Mouse (Mus musculus) embryonic facial prominence, embryonic 11.5 days (tissue): Measurements from ENCODE around the gene Lrmda. TPM values are rescaled to one million over a fixed set of nuclear protein-coding genes. Genes with fewer than 3 reads are reported as not detected.

Experiments
- ATAC-seq: fragments of 200-750 bp; cut with Nextera tagmentation; replicated peaks from 2 replicates; pipeline ENCODE4 v1.8.0; 2017; ENCODE audit warnings: low read depth; ENCODE audit not compliant: insufficient number of reproducible peaks, low FRiP score, low TSS enrichment
- DNase-seq: peaks from one replicate; pipeline ENCODE4 v3.0.0-alpha.2; 2015; ENCODE audit warnings: low spot score
- H3K27ac ChIP-seq: fragments of 300-500 bp; sonication (generic); replicated peaks from 2 replicates; pipeline ENCODE4 v1.5.1; 2014; ENCODE audit warnings: mild to moderate bottlenecking, low read depth, low read length, control low read depth
- H3K27me3 ChIP-seq: fragments of 300-500 bp; sonication (generic); 2 replicates; pipeline ENCODE4 v1.6.1; 2014; ENCODE audit warnings: mild to moderate bottlenecking, low read length, moderate library complexity, mixed read lengths; ENCODE audit not compliant: control insufficient read depth, insufficient read depth
- H3K36me3 ChIP-seq: fragments of 300-500 bp; sonication (generic); replicated peaks from 2 replicates; pipeline ENCODE4 v1.6.1; 2014; ENCODE audit warnings: low read depth, mild to moderate bottlenecking, low read length, moderate library complexity, mixed read lengths; ENCODE audit not compliant: control insufficient read depth, insufficient read depth
- H3K4me1 ChIP-seq: fragments of 300-500 bp; sonication (generic); 2 replicates; pipeline ENCODE4 v1.6.1; 2014; ENCODE audit warnings: low read length, mixed read lengths; ENCODE audit not compliant: control insufficient read depth, insufficient read depth
- H3K4me2 ChIP-seq: fragments of 300-500 bp; sonication (generic); 2 replicates; pipeline ENCODE4 v1.6.1; 2014; ENCODE audit warnings: low read depth, mild to moderate bottlenecking, control low read depth, low read length, moderate library complexity
- H3K4me3 ChIP-seq: fragments of 300-500 bp; sonication (generic); 2 replicates; pipeline ENCODE4 v1.5.1; 2014; ENCODE audit warnings: low read depth, low read length, control low read depth
- H3K9ac ChIP-seq: fragments of 300-500 bp; sonication (generic); replicated peaks from 2 replicates; pipeline ENCODE4 v1.6.1; 2014; ENCODE audit warnings: mild to moderate bottlenecking, control low read depth, low read length
- H3K9me3 ChIP-seq: fragments of 300-500 bp; sonication (generic); replicated peaks from 2 replicates; pipeline ENCODE4 v1.6.1; 2016; ENCODE audit warnings: mild to moderate bottlenecking, low read length, inconsistent platforms, mixed read lengths; ENCODE audit not compliant: control insufficient read depth
- WGBS: fragments of 180-500 bp; shearing (Covaris S2); extraction: QIAGEN DNeasy Blood & Tissue Kit; methylation state at CpG from one replicate; pipeline ENCODE4 v1.1.7; 2014; 5-methylcytosine and 5-hydroxymethylcytosine counted together
- polyA plus RNA-seq: library from polyadenylated mRNA; unstranded; fragments of >200 nt; fragmentation: Nextera tagmentation; extraction: Ambion mirVana; gene quantifications from 2 replicates; pipeline ENCODE4 v1.2.1, GENCODE M21; 2014

Lrmda gene
- polyA plus RNA-seq, 1 experiment from 2014 or later: 0.22 TPM

DNA sequence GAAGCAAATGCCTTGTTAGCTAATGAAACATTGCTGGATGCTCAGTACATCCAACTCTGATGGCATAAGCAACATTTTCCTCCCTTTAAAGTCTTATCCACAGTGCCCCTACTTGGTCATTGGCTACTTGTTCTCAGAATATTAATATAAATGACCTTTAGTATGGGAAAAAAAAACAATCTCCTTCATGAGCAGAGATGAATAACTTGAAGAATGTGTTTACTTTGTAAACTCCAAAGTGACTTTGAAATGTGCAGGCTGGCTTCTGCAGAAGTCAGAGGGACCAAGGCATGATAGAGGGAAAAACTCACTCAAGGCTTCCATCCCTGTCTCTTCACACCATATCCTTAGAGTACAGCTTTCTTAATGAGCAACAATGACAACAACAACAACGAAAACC lies 202.5 kb downstream of the Lrmda start:
- Histone ChIP-seq H3K4me3 (no peak overlapping the region), H3K9ac (no peak overlapping the region), H3K27ac (no peak overlapping the region), H3K27me3 (no peaks in the 10 kb centered on the region), H3K4me2 (no peak overlapping the region), H3K4me1 (no peaks in the 10 kb centered on the region), H3K36me3 (no peaks in the 10 kb centered on the region), H3K9me3 (no peaks in the 10 kb centered on the region)
- ATAC-seq (no peak), DNase-seq (no peak)
- WGBS: 83% methylated on average over 1 of the region's 1 CpGs

DNA sequence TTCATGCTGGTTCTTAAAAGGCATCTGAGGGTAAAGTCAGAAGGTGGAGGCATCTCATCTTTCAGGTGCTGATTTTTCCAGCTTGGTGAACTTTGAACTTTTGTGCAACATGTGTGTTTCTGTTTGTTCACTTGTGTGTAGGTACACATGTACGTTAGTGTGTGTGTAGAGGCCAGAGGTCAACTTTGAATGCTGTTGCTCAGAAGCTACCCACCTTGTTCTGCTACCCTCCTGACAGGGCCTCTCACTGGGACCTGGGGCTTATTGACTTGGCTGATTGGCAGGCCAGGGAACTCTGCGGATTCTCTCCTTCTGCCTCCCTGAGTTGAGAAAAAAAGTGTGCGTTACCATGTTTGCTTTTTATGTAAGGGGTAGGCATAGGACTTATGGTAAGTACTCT lies 203.1 kb downstream of the Lrmda start:
- H3K4me3 ChIP-seq: no peak overlapping the region
- no peaks in the 10 kb centered on the region for H3K9me3 ChIP-seq
- WGBS: 80% methylated on average over 3 of the region's 3 CpGs
- H3K27ac ChIP-seq: no peak overlapping the region
- no peaks in the 10 kb centered on the region for H3K36me3 ChIP-seq
- H3K27me3 ChIP-seq: no peaks in the 10 kb centered on the region
- H3K4me2 ChIP-seq: no peak overlapping the region
- DNase-seq (no peak), ATAC-seq (no peak)
- no peak overlapping the region for H3K9ac ChIP-seq
- H3K4me1 ChIP-seq: no peaks in the 10 kb centered on the region

DNA sequence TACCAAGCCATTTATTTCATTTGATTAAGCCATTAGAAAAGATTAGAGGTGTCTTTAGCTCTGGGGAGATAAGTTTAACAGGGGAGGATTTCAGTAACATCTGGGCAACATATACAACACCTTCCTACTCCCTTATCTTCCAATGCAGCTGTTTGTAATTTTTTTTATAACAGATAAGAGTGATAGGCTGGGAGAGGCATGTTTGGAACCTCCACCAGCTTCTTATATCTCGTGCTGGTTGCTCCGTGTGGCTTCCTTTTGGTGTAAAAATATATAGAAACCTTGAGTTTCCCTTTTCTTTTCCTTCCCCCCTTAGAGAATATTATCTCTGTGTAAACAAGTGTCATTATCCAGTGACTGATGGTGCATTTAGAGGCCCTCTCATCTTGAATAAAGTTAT lies 206.7 kb downstream of the Lrmda start:
- Histone ChIP-seq H3K9ac (no peak overlapping the region), H3K4me1 (no peaks in the 10 kb centered on the region), H3K9me3 (no peaks in the 10 kb centered on the region), H3K27ac (no peak overlapping the region), H3K4me3 (no peak overlapping the region), H3K36me3 (no peaks in the 10 kb centered on the region), H3K4me2 (no peak overlapping the region), H3K27me3 (no peaks in the 10 kb centered on the region)
- WGBS: 83% methylated on average over 2 of the region's 2 CpGs
- DNase-seq: no peak
- no peak for ATAC-seq

DNA sequence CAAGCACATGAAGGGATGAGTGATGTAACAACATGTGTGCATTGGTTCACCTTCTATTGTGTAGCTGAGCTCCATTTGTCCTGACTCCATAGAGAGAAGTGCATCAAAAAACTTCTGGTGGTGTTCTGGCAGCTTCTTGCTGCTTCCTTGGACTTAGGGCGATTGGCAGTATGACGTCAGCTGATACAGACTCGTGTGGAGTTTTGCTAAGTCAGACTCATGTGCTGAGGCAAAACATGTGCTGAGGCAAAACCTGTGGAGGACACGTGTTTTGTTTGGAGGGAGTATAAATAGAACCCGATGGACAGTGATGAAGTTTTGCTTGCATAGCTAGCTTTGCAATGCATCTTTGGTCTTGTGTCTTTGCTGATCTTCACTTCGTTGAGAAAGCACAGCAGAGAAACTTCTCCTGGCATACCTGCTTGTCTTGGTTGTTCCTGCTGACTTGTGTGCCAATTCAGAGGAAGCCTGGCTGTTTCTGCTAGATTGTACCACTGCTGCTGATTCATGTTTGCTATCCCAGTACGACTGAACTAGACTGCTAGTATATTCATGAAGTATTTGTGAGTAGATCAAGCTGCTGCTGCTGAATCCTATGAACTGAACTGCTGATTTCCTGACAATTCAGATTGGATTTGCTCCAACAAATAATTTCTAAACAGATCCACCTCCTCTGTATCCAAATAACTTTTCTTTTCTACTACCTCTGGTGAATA lies 208.9 kb downstream of the Lrmda start:
- H3K36me3 ChIP-seq: no peaks in the 10 kb centered on the region
- no peak overlapping the region for H3K27ac ChIP-seq
- no peak overlapping the region for H3K9ac ChIP-seq
- WGBS: 83% methylated on average over 7 of the region's 7 CpGs
- no peak overlapping the region for H3K4me3 ChIP-seq
- DNase-seq: no peak
- H3K9me3 ChIP-seq: no peaks in the 10 kb centered on the region
- no peaks in the 10 kb centered on the region for H3K4me1 ChIP-seq
- H3K4me2 ChIP-seq: no peak overlapping the region
- no peaks in the 10 kb centered on the region for H3K27me3 ChIP-seq
- ATAC-seq: no peak

DNA sequence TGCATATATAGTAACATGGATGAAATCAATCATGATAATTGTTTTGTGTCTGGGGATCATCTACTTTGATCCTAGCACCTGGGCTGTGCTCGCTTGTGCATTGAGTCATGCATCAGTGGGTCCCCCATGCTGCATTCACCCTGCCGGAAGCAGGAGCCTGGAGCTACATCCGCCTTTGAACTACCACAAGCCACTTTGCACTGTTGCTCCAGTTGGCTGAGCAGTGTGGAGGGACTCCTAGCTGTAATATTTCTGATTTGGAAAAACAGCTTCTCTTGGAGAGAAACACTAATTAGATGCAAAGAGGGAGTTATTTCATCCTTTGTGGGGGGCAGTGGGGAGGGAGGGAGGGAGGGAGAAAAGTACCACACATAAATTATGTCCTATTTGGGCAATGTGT lies 220.8 kb downstream of the Lrmda start:
- Histone ChIP-seq H3K9me3 (no peaks in the 10 kb centered on the region), H3K4me3 (no peak overlapping the region), H3K4me1 (no peaks in the 10 kb centered on the region), H3K27ac (no peak overlapping the region), H3K9ac (no peak overlapping the region), H3K27me3 (no peaks in the 10 kb centered on the region), H3K36me3 (no peaks in the 10 kb centered on the region), H3K4me2 (no peak overlapping the region)
- 61% methylated on average over 3 of the region's 3 CpGs for WGBS
- ATAC-seq (no peak), DNase-seq (no peak)

DNA sequence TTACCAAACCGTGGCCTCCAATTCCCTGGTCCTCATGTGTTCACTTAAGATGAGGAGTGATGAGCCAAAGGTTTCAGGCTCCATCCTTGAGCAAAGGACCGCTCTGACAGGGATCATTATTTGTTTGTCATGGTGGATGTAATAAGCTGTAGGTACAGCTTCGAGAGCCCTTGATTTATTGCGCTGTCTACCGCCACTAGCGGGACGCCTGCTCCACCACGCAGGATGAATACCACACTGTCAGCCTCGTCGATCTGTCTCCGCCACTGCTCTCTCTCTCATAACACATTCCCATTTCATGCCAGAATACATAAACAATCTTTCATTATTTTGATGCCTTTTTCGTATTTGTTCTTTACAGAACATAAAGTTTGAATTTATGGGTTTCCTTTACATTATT lies 235.9 kb downstream of the Lrmda start:
- no peaks in the 10 kb centered on the region for H3K27me3 ChIP-seq
- H3K27ac ChIP-seq: no peak overlapping the region
- ATAC-seq (no peak), DNase-seq (no peak)
- H3K4me3 ChIP-seq: no peak overlapping the region
- H3K4me2 ChIP-seq: no peak overlapping the region
- H3K36me3 ChIP-seq: no peaks in the 10 kb centered on the region
- no peak overlapping the region for H3K9ac ChIP-seq
- no peaks in the 10 kb centered on the region for H3K4me1 ChIP-seq
- 92% methylated on average over 12 of the region's 12 CpGs for WGBS
- H3K9me3 ChIP-seq: no peaks in the 10 kb centered on the region

DNA sequence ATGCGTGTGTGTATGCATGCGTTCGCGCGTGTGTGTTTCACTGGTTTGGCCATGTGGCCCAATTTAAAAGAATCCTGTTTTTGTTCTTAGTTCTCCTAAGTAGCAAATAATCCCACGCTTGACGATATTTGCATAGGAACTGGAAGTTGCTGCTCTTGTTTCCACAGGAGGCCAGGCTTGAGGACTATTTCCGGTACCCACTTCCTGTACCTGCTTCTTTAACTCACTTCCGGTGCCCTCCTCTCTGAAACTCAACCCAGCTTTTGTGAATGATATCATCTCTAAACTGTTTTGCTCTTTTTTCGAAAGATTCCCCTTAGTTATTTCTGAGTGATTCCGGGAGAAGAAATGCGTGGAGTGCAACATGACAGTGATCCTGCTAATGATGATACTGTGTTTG lies 236.8 kb downstream of the Lrmda start:
- DNase-seq (no peak), ATAC-seq (no peak)
- Histone ChIP-seq H3K27me3 (no peaks in the 10 kb centered on the region), H3K4me2 (no peak overlapping the region), H3K36me3 (no peaks in the 10 kb centered on the region), H3K4me1 (no peaks in the 10 kb centered on the region), H3K27ac (no peak overlapping the region), H3K4me3 (no peak overlapping the region), H3K9me3 (no peaks in the 10 kb centered on the region), H3K9ac (no peak overlapping the region)
- WGBS: 88% methylated on average over 12 of the region's 12 CpGs

DNA sequence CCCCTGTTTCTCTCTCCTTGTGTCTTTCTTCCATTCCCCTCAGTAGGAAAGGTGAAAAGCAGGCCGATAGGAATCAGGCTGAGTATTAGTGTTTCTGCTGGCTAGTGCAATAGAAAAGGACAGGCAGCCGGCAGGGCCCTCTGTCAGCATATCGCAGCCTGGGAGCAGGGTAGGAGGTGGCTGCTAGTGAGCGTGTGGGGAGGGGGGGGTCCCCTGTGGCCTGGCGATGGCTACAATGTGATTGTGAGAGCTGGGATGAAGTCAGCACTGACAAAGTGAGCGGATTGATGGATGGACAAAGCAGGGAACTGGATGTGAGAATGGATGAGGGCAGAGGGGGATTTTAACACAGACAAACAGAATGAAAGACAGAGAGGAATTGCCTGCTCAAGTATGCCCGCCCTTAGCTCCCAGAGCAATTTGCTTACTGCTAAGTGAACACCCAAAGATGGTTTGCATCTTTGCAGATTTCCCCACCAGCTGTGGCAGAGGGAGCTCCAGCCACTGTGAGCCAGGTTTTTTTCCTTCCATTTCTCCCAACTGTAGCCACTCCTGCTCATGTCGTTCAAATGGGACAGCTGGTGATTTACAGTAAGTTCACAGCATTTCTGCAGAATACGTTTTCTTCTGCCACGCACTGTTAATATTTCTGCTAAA lies 240.0 kb downstream of the Lrmda start:
- Histone ChIP-seq H3K9ac (no peak overlapping the region), H3K4me1 (no peaks in the 10 kb centered on the region), H3K9me3 (no peaks in the 10 kb centered on the region), H3K4me2 (no peak overlapping the region), H3K27me3 (no peaks in the 10 kb centered on the region), H3K27ac (no peak overlapping the region), H3K36me3 (no peaks in the 10 kb centered on the region), H3K4me3 (no peak overlapping the region)
- ATAC-seq (no peak), DNase-seq (peak; percentile 12)
- 43% methylated on average over 10 of the region's 10 CpGs for WGBS
